Mouse (Mus musculus): ENCODE results near the gene Fcor. TPM values are rescaled to one million over a fixed set of nuclear protein-coding genes. Genes with fewer than 3 reads are reported as not detected.

The Fcor gene
- total and polyA plus RNA-seq, 3 experiments, result 0.84 TPM; not detected in 2

DNA sequence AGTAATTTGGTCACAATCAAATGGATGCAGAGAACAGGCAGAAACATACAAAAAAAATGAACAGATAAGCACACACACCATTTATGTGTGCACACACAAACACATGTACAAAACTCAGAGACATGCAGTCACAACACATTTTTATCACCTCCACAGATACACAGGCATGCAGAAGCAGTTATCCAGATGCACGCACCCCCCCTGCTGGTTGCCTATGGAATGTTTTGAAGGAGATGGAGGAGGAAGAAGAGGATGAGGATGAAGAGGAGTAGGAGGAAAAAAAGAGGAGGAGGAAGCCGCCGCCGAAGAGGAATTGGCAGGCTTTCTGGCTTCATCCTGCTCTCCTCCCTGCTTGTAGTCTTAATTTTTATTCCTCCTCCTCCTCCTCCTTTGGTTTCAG is 33.5 kb upstream of the Fcor start:
- DNase-seq (ENCODE audit: low read depth, low spot score), result peak; percentile 49
- Histone ChIP-seq H3K27me3 (ENCODE audit: control insufficient read depth in 1 of 2, insufficient read depth in 2 of 2, low read length in 2 of 2) (no peaks in the 10 kb centered on the region; a peak in 2 of 4 replicates), H3K4me1 (ENCODE audit: control insufficient read depth in 1 of 2, insufficient read depth in 2 of 2, low read length in 2 of 2) (peaks cover 0 to 12% of the 10 kb centered on the region in 2 experiments; a peak in 3 of 4 replicates)

DNA sequence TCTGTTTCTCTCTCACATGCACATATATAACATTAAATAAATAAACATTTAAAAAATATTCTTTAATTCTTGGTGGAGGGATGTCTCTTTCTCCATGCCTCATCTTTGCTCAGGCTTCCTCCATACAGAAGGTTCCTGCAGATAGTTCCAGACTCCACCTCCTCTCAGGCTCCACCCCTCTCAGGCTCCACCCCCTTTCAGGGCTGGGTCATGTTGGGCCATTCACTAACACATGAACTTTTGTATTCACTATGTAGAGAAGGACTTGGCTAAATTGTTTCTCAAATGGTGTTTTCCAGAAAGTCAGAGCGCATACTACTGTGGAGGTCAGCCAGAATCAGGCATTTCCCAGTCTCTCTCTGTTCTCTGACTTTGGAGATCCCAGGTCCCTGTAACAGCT is 29.3 kb upstream of the Fcor start:
- H3K4me3 ChIP-seq (ENCODE audit: control insufficient read depth in 1 of 2, insufficient read depth in 1 of 2, low read depth in 2 of 2, low read length in 2 of 2), result no peak overlapping the region
- H3K9ac ChIP-seq (ENCODE audit: control insufficient read depth, low read depth, low read length, poor library complexity, severe bottlenecking), result no peak overlapping the region
- TF ChIP-seq MAZ (IDR thresholded peaks at IDR 0.05; ENCODE audit: low read depth, low read length), result no peak
- no peak for TF ChIP-seq USF2 (IDR thresholded peaks at IDR 0.05; ENCODE audit: borderline replicate concordance in 1 of 2, insufficient read depth in 1 of 2, low read depth in 1 of 2, low read length in 2 of 2)
- TF ChIP-seq TBP (IDR thresholded peaks at IDR 0.05; ENCODE audit: low read depth, low read length), result no peak
- TF ChIP-seq UBTF (IDR thresholded peaks at IDR 0.05; ENCODE audit: borderline replicate concordance, insufficient read depth, low read depth, low read length), result no peak
- no peak for TF ChIP-seq ZMIZ1 (IDR thresholded peaks at IDR 0.05; ENCODE audit: low read depth, low read length)
- no peaks in the 10 kb centered on the region for H3K9me3 ChIP-seq (replicated peaks; ENCODE audit: insufficient read depth, low read length)
- H3K36me3 ChIP-seq (ENCODE audit: control insufficient read depth in 1 of 2, insufficient read depth in 2 of 2, low read length in 2 of 2), result peaks cover 0 to 2% of the 10 kb centered on the region in 2 experiments; a peak in 2 of 4 replicates
- H3K4me1 ChIP-seq (ENCODE audit: control insufficient read depth in 1 of 2, insufficient read depth in 2 of 2, low read length in 2 of 2), result peaks cover 0 to 7% of the 10 kb centered on the region in 2 experiments; a peak in 3 of 4 replicates
- H3K27me3 ChIP-seq (ENCODE audit: control insufficient read depth in 1 of 2, insufficient read depth in 2 of 2, low read length in 2 of 2), result 0 out of 4 replicates have a peak, but pooled peaks cover 0 to 1% of the 10 kb centered on the region in 2 experiments
- DNase-seq (ENCODE audit: low read depth, low spot score), result peak; percentile 52
- no peaks in the 10 kb centered on the region for H3K79me2 ChIP-seq (ENCODE audit: control insufficient read depth, insufficient read depth, low read length, poor library complexity)
- no peak overlapping the region for H3K27ac ChIP-seq (ENCODE audit: control insufficient read depth, low read depth, low read length)

More for the DNA sequence above, 33.5 kb upstream of the Fcor start:
- Histone ChIP-seq H3K9me3 (replicated peaks; ENCODE audit: insufficient read depth, low read length) (no peaks in the 10 kb centered on the region), H3K9ac (ENCODE audit: control insufficient read depth, low read depth, low read length, poor library complexity, severe bottlenecking) (no peak overlapping the region), H3K27ac (ENCODE audit: control insufficient read depth, low read depth, low read length) (no peak overlapping the region), H3K79me2 (ENCODE audit: control insufficient read depth, insufficient read depth, low read length, poor library complexity) (no peaks in the 10 kb centered on the region), H3K36me3 (ENCODE audit: control insufficient read depth in 1 of 2, insufficient read depth in 2 of 2, low read length in 2 of 2) (peaks cover 0 to 2% of the 10 kb centered on the region in 2 experiments; a peak in 2 of 4 replicates), H3K4me3 (ENCODE audit: control insufficient read depth in 1 of 2, insufficient read depth in 1 of 2, low read depth in 2 of 2, low read length in 2 of 2) (no peak overlapping the region)
- TF ChIP-seq POLR2AphosphoS5 (IDR thresholded peaks at IDR 0.05; ENCODE audit: borderline replicate concordance, low read depth, low read length) (no peak), MAX (IDR thresholded peaks at IDR 0.05; ENCODE audit: low read length) (no peak), MYB (IDR thresholded peaks at IDR 0.05; ENCODE audit: low read depth, low read length) (no peak), ZKSCAN1 (IDR thresholded peaks at IDR 0.05; ENCODE audit: low read depth, low read length) (no peak), GATA1 (IDR thresholded peaks at IDR 0.05; ENCODE audit: low read depth, low read length) (no peak), TBP (IDR thresholded peaks at IDR 0.05; ENCODE audit: low read depth, low read length) (no peak), KAT2A (conservative IDR thresholded peaks at IDR 0.05; ENCODE audit: low read depth, low read length) (no peak), USF1 (IDR thresholded peaks at IDR 0.05; ENCODE audit: low read depth, low read length) (no peak), ETS1 (IDR thresholded peaks at IDR 0.05; ENCODE audit: low read depth, low read length) (no peak), ZC3H11A (IDR thresholded peaks at IDR 0.05; ENCODE audit: low read depth, low read length) (0 out of 2 replicates have a peak, but pooled peaks have one; percentile 25), ZMIZ1 (IDR thresholded peaks at IDR 0.05; ENCODE audit: low read depth, low read length) (no peak), ELF1 (IDR thresholded peaks at IDR 0.05; ENCODE audit: low read depth, low read length) (no peak), TCF12 (IDR thresholded peaks at IDR 0.05; ENCODE audit: low read depth, low read length) (no peak), POLR2A (IDR thresholded peaks at IDR 0.05; ENCODE audit: control insufficient read depth in 1 of 2, insufficient read depth in 1 of 2, low read depth in 1 of 2, low read length in 2 of 2, poor library complexity in 1 of 2) (no peak), TAL1 (IDR thresholded peaks at IDR 0.05; ENCODE audit: low read length) (no peak), E2F4 (IDR thresholded peaks at IDR 0.05; ENCODE audit: borderline replicate concordance, low read depth, low read length) (no peak), USF2 (IDR thresholded peaks at IDR 0.05; ENCODE audit: borderline replicate concordance in 1 of 2, insufficient read depth in 1 of 2, low read depth in 1 of 2, low read length in 2 of 2) (no peak), BHLHE40 (IDR thresholded peaks at IDR 0.05; ENCODE audit: borderline replicate concordance, low read depth, low read length) (no peak), CHD1 (IDR thresholded peaks at IDR 0.05; ENCODE audit: low read depth, low read length) (no peak), MAZ (IDR thresholded peaks at IDR 0.05; ENCODE audit: low read depth, low read length) (no peak), HCFC1 (IDR thresholded peaks at IDR 0.05; ENCODE audit: low read depth, low read length) (no peak), MEF2A (IDR thresholded peaks at IDR 0.05; ENCODE audit: extremely low read depth, insufficient replicate concordance, low read depth, low read length, poor library complexity, severe bottlenecking) (no peak), SMC3 (IDR thresholded peaks at IDR 0.05; ENCODE audit: low read depth, low read length) (peak; percentile 59), SIN3A (IDR thresholded peaks at IDR 0.05; ENCODE audit: low read length) (no peak), EP300 (IDR thresholded peaks at IDR 0.05; ENCODE audit: low read depth in 1 of 2, low read length in 2 of 2) (no peak), MAFK (IDR thresholded peaks at IDR 0.05; ENCODE audit: borderline replicate concordance, low read depth, low read length) (no peak), POLR2AphosphoS2 (IDR thresholded peaks at IDR 0.05; ENCODE audit: low read length) (no peak), JUND (IDR thresholded peaks at IDR 0.05; ENCODE audit: low read depth, low read length) (no peak), CTCF (IDR thresholded peaks at IDR 0.05 in 2 of 3, conservative IDR thresholded peaks at IDR 0.05 in 1 of 3; ENCODE audit: control insufficient read depth in 1 of 3, insufficient read depth in 1 of 3, low read depth in 2 of 3, low read length in 3 of 3, poor library complexity in 1 of 3, severe bottlenecking in 1 of 3) (peak; percentile 50 to 65 (median 60); a peak in 5 of 6 replicates), RAD21 (IDR thresholded peaks at IDR 0.05; ENCODE audit: low read depth, low read length) (peak; percentile 55), NRF1 (IDR thresholded peaks at IDR 0.05; ENCODE audit: insufficient read depth, low read depth, low read length, poor library complexity, severe bottlenecking) (no peak), RCOR1 (IDR thresholded peaks at IDR 0.05; ENCODE audit: low read depth, low read length) (no peak)
